Mouse (Mus musculus) erythroblast, embryonic 14.5 days (primary cell): ENCODE data around the gene Smyd2.

Experiments used
- GATA1 ChIP-seq: IDR thresholded peaks from 2 replicates; pipeline ENCODE4 v1.6.1; 2012; ENCODE audit warnings: low read length, inconsistent platforms, mixed read lengths
- TAL1 ChIP-seq: IDR thresholded peaks from 3 replicates; pipeline ENCODE4 v1.6.1; 2012; ENCODE audit warnings: low read length, inconsistent platforms, mixed read lengths

GRCm38 (mm10) chr1:189903169-189903568 lies 19.0 kb downstream of the Smyd2 start:
- TF ChIP-seq GATA1: no peak
- TF ChIP-seq TAL1: no peak
